Mouse (Mus musculus) testis, postnatal 10 days (tissue): ENCODE measurements around the gene Ints6.

Experiments used
- DNase-seq: peaks from one replicate; pipeline ENCODE4 v3.0.0; 2021; ENCODE audit warnings: low spot score

Ints6 gene

DNA sequence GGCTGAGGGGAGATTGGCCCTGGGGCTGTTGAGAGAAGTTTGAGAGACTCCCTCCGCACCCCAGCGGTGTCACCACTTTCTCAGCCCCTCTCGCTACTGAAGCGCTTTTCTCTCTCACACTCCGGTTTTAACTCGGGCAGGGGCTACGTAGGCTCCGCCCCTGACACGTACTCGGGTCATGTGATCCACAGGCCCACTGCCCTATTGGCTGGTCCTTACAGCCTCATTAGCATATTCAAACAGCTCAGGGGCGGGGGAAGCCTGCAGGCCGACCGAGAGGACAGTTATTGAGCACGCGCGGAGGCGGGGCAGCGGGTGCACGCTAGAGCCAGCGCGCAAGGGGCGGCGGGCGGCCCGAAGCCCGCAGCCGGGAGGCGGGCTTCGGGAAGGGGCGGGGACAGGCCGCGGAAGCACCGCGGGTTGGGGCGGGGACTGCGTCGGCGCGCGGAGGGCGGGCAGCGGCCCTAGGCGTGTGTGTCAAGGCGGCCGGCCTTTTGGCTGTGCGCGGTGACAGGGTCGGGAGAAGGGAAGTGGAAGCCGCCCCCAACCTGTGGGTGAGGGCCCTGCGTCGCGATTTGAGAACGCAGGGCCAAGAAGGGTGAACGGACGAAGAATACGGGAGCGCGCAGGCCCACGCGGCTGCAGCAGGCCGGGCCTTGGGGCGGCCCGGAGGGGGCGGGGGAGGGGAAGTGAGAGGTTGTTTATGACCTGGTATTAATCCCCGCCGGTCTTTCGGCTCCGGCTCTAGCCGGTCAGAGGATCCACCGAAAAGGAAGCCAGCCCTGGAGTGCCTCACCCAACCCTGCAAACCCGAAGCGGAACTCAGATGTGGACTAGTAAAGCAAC, at the start of gene Ints6:
Ints6 (minus strand) TSS at position 134 of the 846 bp plus-strand sequence.
- peak; percentile 96 for DNase-seq

DNA sequence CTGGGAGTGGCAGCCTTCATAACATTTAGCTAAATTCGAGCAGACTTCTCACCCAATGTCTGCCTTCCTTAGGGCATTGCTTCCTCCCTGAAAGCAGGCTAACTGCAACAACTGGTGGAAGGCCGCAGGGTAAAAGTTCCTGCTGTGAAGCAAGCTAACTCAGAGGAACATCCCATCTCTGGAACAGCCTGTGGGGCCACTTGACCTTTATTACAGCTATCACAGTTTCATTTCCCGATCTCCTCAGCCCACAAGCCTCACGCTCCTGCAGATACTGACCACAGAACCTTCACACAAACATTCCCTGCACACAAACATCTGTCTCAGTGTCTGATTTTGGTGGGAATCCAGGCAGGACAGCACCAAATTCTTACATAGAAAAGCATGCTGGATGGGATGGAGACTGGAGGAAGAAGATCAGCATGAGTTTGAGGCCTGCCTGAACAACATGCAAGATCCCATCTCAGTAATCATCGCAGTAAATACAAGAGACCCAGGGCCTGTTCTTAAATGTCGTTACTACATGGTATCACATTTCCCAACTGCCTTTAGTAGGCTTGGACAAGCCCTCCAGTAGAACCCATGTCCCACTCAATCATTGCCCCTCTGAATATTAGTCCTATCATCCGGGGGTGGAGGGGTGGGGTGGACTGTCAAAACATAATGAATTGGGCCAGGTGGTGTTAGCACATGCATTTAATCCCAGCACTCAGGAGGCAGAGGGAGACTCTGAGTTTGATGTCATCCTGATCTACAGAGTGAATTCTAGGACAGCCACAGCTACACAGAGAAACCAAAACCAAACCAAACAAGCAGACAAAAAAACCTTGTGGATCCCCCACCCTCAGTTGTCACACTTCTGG, 47.9 kb upstream of the Ints6 start:
- no peak for DNase-seq

DNA sequence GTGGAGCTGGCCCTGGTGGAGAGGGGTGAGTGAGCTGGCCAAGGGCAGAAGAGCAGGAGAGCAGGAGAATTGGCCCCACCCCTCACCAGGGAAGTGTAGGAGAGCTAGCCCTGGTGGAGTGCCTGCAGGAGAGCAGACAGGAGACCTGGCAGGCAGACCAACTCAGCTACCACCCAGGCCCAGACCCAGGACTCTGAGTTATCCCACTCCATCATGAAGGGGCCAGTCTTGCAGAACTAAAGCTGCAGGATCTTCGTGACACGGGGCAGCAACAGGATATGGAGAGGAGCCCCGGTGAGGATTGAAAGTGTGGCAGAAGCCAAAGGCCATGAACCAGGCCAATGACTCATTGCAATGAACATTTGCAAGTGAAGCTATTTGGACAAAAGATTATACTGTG, 46.0 kb upstream of the Ints6 start:
- DNase-seq: no peak

DNA sequence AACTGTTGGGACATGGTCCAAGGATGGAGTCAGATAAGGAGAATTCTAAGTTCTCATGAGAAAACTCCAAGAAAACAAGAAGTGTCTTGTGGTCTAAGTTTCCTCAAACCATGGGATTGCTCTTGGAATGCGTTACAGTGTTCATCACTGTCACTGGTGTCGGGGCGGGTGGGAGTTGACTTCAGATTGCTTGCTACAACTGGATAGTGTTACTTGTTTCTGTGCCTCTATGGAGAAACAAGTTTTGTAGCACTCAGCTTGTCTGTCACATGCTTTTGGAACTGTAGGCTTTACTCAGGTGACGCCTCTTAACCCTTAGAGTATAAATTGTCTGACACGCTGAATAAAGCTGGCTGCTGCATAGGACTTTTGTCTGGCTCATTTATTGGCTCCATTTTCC, 42.2 kb upstream of the Ints6 start:
- DNase-seq: no peak

DNA sequence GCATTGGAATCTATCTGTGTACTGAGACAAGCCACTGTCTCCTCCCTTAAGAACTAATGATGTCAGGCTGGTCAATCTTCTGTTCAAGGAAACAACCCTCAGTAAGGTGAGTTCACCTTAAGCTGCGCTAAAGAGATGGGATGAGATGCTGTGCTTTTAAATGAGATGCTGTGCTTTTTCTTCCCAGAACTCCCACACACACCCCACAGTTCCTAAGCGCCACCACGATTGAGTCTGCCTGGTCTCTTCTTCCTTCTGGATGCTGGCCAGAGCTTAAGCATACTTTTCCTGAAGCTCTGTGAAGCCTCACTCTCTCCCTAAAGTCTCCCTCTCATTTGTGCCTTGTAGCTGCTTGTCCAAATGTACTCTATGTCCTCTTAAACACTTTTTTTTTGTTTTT, 39.8 kb upstream of the Ints6 start:
- no peak for DNase-seq

DNA sequence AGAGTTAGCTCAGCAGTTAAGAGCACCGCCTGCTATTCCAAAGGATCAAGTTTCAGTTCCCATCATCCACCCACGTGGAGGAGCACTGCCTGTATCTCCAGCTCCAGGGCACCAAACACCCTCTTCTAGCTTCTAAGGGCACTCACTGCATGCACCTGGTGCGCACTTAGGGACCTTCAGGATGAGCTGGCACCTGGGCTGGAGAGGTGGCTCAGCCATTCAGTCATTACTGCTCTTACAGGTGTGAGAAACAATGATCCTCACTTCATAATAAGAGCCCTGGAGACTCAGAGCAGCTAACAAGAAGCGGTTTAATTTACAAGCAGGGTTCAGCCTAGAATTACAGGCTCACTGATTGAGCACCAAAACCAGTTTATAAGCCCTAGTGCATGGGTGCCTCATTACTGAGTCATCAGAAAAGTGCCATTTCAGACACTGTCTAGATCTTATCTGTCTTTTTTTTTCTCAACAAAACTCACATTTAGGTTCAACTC, 37.7 kb upstream of the Ints6 start:
- no peak for DNase-seq

DNA sequence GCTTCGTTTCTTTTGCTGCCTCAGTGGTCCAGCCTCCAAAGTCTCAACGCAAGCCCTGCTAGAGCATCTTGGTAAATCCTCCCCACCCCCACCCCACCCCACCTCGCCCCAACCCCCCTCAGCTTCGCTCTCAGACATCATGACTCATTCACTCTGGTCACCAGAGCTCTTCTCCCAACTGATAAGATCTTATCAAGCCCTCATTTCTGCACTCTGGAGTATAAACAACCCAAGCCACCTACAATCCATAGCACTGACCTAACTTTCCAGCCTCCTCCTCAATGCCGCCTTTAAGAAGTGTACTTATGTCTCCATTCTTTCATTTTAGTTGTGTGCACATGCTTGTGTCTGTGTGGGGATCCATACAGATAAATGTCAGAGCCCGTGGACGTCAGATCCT, 34.8 kb upstream of the Ints6 start:
- no peak for DNase-seq

DNA sequence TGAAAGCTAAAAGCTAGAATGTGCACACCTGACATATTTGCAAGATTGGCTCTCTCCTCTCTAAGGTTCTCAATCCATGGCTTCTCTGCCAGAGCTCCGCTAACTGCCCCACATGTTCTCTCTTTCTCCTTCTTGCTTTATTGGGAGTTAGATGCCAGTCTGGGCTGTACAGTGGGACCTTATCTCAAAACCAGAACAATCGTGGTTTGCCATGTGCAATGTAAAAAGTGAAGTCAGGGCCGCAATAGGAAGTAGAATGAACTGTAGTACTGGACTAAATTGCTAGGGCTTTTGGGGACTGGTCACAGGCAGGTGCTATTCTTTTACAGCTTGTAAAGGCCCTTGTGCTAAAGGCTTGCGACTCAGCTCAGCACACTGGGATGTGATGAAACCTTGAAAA, 28.3 kb upstream of the Ints6 start:
- DNase-seq: no peak

DNA sequence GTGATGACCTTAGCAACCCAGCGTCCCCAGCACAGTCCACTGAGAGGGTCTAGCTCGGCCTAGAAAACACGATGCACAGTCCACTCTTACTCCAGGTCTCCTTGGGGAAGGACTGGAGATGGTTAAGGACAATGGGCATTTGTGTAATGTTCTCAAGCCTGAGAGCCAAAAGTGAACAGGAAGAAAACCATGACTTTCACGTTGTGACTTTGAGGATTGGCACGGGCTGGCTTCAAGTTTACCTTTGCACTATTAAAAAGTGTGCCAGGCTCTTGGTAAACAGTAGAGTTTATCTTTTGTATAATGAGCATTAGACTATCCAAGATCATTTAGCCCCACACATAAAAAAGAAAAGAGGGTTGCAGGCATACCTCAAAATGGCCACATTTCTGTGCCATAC, 22.0 kb upstream of the Ints6 start:
- no peak for DNase-seq

DNA sequence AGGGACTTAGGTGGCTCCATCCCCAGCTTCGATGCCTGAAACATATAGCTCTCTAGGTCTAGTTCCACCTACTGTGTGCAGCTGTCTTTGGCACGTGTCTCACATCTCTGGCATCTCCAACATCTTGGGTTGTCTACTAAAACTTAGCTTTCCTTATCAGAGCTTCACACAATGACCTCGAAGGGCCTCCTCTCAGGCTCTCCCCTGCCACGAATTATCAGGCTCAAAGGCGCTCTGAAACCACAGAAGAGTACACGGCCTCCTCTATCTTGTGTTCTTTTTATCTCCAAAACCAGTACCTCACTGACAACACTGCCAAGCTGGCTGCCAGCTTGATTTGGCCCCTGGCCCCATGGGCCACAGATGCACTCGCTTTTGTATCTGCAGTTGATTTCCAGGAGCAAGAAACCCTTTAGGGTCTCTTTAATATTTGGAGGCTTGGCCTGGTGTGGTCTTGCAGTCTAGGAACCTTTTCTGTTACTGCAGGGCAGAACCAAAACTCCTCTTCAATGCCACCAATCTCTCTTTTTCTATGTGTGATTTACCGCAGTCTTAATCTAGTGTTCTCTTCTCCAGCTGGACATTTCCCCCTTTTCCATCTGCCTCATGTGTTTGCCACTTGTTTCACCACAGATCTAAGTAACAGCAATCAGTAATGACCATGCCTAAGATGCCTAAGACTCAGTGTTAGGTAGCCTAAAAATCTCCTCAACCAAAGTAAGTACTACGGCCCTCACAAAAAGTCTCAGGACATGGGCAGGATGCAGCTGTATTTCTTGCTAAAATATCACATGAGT, 19.7 kb upstream of the Ints6 start:
- no peak for DNase-seq

DNA sequence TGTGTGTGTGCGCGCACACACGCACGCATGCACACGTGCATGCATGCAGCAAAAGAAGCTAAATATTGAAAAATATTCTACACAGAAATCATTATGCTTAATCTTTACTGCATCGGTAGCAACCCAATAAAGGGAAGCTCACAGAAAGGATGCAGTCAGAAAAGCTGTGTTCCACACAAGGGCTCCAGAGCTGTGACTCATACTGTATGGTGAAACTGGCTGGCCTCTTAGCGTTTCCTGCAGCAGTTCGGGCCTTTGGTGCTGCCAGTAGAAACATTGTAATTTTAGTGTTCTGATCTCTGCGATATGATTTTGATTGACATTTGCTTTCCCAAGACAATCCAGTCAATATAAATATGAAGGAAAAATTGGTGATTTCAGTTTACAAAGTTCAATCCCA, 17.1 kb upstream of the Ints6 start:
- no peak for DNase-seq

DNA sequence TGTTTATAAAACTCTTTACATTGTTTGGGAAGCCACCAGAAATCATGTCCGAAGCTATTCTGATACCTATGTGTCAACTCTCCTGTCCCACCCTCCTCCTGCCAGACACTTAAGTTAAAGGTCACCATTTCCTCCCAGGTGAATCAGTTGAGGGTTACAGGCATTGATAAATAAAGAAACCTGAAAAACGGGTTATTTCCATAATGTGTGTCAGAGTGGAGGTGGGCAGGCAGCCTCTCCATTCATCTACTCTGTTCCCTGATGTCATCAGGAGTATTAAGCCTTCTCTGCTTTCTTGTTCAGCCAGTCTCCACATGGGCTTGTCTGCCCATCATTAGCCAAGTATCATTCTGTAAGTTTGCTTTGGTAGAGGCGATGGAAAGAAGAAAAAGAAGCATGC, 14.1 kb upstream of the Ints6 start:
- no peak for DNase-seq

DNA sequence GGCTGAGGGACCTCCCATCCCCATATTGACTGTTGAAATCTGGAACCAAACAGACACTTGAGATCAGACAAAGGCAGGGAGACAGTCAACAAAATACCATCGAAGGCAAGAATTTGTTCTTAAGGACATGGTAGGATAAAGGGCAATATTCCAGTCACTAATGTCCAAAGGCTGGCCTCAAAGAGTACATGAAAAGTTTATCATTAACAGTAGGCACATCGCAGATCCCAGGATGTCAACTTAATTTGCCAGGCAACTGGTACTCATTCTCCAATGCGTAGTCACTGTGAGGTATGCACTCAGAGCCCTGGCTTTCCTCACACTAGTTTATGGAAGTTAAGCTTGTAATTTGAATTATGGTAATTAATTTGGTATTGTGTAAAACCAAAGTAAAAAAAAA, 13.3 kb upstream of the Ints6 start:
- no peak for DNase-seq

DNA sequence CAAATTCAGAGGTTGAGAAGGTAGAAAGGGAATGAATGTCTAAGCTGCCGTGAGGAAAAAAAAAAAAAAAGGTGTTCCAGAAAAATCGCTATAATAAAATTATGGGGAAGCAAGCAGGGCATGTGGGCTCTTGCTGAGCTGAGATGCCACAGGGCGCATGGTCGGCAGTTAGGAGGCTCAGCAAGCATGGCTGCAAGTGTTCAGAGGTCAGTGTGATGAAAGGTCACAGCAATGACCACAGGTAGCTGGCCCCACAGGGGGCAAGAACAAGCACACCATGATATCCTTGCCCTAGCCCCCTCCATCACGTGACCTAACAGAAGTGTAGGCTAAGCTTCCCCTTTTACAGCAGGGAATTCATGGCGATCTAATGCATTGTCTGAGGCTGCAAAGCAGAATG, 12.8 kb upstream of the Ints6 start:
- no peak for DNase-seq

DNA sequence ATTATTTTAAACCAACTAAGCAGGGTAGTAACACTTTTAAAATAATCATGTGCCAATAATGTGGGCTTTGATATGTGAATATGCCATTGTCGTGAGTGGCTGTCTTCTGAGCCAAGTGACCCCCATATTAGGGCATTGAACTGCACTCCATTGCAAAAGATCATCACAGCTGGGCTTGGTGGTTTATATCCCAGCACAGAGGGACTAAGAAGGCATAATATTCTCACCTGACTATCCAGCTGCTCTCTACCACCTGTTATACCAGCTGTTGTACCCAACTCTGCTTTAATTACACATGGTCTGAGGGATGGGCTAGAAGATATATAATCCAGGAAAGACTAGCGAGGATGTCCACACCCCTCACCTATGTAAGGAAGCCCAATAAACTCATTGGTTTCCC, 4.4 kb upstream of the Ints6 start:
- no peak for DNase-seq

DNA sequence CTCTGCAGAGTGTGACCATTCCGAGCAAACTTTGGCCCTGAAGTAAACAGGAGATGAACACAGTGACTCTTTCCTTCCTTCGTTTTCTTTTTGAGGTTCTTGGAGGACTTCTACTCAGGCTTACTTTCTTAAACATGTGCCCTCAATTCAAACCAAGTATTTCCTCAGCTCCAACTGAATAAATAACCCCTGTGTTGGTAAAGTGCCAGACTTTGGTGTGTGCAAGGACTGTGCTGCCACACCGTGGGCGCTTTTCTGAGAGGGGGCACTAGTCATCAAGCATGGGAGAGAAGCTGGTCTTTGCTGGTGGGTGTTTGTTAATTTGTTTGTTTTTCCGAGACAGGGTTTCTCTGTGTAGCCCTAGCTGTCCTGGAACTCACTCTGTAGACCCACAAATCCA, 3.4 kb upstream of the Ints6 start:
- DNase-seq: no peak

DNA sequence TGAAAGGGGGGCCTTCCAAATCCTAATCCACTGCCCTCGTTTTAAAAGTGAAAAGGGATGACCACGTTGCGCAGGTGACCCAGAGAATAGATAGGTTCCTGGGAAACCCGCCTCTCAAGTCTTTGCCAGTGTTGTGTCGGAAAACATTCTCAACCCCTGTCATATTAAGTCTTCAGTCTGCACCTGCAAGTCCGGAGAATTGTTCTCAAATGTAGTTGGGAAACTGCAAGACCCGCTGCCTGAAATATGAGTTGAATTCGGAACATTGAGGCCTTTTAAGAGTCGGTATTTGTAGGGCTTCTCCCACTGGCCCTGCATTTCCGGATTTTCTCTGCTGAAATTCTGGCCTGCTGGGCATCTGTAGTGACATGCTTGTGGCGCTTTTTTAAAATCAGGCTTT, 974 bp upstream of the Ints6 start:
- no peak for DNase-seq

DNA sequence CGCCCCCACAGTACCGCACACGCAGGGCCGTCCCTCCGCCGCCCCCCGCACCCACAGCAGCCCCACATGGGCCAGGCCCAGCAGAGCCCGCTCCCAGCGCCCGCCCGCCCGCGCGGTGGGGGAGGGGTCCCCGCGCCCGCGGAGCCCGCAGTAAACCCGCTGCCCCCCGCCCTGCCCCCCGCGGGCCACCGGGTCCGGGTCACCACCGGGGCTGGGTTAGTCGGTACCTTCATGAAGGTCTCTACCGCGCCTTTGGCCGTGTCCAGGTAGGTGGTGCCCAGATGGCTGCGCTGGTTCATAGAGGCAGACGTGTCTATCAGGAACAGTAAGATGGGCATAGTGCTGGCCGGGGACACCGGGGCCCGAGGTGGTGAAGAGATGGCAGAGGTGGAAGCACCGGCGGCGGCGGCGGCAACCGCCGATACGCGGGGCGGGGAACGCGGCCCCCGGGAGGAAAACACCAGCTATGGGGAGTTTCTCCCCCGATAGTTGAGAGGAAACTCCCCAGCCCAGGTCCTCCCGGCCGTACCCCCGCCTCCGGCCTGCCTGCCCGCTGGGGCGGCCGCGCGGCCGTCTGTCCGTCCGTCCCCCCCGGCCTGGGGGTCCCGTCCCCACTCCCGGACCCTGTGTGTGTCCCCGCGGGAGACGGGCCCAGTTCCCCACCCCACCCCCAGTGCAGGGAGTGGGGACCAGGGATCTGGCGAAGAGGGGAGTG, 491 bp downstream of the Ints6 start:
- DNase-seq: peak; percentile 76

DNA sequence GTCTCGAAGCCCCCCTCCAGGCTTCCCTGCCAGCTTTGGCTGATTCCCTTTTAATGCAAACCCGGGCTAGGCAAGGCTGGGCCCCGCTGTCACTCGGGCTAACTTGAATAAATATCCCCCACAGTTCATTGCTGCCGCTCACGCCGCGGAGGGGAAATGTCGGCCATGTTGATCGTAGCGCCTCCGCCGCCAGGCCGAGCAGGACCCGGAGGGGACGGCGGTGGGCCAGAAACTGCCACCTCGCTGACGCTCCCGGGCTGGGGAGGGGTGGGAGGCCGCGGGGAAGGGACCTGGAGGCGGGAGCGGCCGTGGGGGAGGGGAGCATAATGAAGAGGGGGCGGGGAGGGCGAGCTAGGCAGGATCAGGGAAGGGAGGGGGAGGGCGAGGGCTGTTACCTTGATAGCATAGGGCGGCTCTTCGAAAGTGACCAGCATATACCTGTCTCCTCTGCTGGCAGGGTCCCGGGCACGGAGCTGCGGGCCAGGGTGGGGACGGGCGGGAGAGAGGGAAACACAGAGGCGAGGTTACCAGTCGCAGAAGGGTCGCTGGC, 1.1 kb downstream of the Ints6 start:
- peak; percentile 86 for DNase-seq

DNA sequence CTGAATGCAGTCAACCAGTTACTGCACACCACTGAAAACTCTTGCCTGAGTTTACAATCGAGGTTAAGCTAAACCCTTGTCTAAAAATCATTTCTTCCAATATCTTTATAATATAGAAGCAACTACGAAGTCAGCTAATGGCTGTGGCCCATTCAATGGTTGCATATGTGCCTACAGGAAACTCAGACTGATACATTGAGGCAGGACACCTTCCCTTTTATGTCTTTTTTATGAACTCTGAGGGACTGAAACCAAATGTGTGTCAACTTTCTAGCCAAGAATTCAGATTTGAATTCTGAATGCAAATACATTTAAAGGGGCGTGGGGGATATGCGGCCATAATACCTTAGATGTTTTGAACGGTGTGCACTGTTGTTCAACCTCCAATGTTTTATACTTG, 2.3 kb downstream of the Ints6 start:
- DNase-seq: no peak

DNA sequence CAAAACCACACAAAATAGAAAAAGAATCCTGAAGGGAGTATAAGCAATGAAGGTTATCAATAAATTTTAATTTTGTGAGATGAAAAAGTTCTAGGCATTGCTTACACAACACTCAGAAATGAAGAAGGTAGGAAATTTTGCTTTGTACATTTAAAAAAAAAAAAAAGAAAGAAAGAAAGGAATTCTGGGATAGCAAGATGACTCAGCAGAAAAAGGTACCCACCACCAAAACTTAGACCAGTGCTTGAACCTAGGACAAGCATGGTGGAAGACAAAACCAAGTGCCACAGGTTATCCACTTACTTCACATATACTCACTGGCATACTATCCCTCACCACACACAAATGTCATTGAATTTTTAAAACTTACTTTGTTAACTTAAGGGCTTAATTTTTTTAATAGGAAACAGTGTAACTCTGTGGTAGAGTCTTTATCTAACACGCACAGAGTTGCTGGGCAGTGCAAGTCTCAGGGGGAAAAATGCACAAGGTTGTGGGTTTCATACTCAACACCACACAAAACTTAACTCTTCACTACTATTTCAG, 5.8 kb downstream of the Ints6 start:
- DNase-seq: no peak
